Mouse (Mus musculus) CH12.LX (cell line): ENCODE measurements around the gene Zmynd8.

ENCODE experiments used
- CTCF ChIP-seq, 2 experiments: IDR thresholded peaks in 1 of 2; conservative IDR thresholded peaks in 1 of 2; 2 replicates each; pipeline ENCODE4 v1.5.1; 2011 to 2012; ENCODE audit warnings: low read depth in 2 of 2, low read length in 2 of 2, improper control_type of control experiment in 1 of 2, inconsistent platforms in 1 of 2, mild to moderate bottlenecking in 1 of 2, moderate library complexity in 1 of 2
- E2F4 ChIP-seq: IDR thresholded peaks from 2 replicates; pipeline ENCODE4 v1.6.1; 2011; ENCODE audit warnings: low read depth, low read length, improper control_type of control experiment; ENCODE audit not compliant: insufficient replicate concordance
- POLR2A ChIP-seq: IDR thresholded peaks from 2 replicates; pipeline ENCODE4 v1.6.1; 2011; ENCODE audit warnings: low read depth, mild to moderate bottlenecking, improper control_type of control experiment, low read length
- ZNF384 ChIP-seq: IDR thresholded peaks from 2 replicates; pipeline ENCODE4 v1.6.1; 2012; ENCODE audit warnings: low read depth, low read length, improper control_type of control experiment, inconsistent platforms

GRCm38 (mm10) chr2:165866951-165867387 lies 31.8 kb downstream of the Zmynd8 start:
- TF ChIP-seq ZNF384 (no peak), POLR2A (no peak), E2F4 (no peak), CTCF (conservative IDR thresholded peaks at IDR 0.05 in 1 of 2, IDR thresholded peaks at IDR 0.05 in 1 of 2; ENCODE audit: low read depth in 2 of 2, low read length in 2 of 2) (no peak)
